Mouse (Mus musculus): Measurements from ENCODE around the gene Stk39.

Gene Stk39

DNA sequence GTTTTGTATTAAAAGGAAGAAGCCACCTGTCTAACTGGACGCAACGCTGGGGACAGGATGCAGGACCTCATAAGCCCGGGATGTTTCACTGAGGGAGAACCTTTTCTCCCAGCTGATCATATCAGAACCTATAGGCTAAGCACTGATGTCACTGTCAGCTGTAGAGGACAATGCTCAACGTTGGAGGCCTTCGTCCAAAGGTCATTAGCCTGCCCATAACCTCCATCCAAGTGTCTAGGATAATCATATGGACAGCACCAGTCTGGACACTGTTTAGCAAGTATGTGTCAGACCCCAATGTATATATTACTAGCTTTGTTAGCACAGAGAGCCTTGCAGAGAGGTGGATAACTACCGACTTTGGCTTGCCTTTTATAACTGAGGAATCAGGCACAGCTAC lies 51.8 kb downstream of the Stk39 start:
- no peak for DNase-seq (ENCODE audit: low read depth)

DNA sequence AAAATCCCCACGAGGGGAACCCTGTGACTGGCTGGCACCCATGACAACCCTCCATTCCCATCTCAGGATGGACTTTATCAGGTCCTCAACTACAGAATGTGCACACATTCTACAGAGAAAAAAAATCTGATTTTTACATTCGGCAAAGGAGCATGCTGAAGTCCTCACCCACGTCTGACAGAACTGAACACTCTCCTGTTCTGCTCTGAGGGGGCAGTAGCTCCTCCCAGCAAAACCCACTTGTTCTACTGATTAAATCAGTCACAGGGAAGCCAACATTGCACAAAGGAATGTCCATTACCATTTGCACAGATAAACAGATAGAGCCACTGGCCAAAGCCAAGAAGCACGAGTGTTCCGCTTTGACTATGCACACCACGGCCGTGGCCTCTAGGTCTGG lies 52.3 kb downstream of the Stk39 start:
- no peak for DNase-seq (ENCODE audit: low read depth)

DNA sequence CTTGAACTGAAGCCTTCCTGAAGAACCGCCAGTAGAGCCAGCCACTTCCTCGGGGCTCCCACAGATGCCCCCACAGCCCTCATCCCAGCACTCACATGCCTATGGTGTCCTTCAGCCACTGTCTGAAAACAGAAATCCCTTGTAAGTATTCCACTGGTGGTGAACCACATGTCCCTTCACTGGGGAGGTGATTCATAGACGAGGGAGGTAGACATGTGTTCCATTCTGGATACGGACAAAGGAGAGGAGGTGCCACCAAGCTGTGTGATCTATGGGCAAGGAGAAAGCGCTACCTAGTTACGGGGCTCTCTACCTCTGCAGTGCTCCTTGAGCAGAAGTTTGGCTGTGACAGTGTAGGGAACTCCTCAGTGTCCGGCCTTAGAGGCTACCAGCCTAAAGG lies 52.9 kb downstream of the Stk39 start:
- no peak for DNase-seq (ENCODE audit: low read depth)

DNA sequence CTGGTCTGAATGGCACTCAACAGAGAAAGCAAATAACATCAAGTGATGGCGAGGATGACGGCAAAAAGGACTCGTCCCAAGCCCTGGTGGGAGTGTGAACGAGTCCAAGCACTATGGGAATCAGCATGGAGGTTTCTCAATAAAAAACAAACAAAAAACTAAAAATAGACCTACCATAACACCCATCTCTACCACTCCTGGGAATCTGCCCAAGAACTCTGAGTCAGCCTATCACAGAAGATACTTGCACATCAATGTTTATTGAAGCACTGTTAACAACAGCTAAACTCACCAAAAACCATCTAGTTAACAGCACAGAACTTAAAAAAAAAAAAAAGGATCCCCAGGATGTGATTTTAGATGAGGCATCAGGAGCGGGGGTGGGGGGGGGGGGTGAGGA lies 55.0 kb downstream of the Stk39 start:
- no peak for DNase-seq (ENCODE audit: low read depth)

DNA sequence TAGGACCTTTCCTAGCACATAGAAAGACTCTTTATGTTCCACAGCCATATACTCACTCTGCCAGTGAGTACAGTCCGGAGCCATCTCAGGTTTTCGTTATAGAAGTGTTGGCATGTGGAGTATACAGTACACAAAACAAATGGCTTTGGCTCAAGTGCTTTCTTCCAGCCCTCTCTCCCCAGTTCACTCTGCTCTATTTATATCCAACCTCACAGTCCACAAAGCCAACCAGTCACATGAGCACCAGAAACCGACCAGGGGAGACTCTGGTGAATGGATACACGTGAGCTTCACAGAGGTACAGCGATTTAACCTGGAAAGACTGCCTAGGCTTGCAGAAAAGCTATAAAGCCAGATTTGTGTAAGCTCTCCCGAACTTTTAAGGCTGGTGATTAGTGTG lies 56.4 kb downstream of the Stk39 start:
- DNase-seq (ENCODE audit: low read depth): no peak

DNA sequence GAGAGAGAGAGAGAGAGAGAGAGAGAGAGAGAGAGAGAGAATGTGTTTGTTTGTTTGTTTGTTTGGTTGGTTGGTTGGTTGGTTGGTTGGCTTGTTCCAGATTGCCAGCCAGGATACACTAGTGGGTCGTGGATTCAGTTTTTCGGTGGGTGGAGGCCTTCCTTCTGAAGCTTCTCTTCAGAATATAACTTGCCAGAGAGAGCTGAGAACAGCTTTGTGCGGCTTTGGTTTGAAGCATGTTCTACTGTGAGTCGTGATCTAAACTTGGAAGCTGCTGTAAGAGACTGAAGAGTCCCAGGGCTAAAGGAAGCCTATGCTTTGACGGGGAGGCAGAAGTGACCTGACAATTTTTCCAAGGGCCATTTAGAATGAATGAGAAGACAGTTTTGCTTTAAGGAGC lies 59.9 kb downstream of the Stk39 start:
- no peak for DNase-seq (ENCODE audit: low read depth)

DNA sequence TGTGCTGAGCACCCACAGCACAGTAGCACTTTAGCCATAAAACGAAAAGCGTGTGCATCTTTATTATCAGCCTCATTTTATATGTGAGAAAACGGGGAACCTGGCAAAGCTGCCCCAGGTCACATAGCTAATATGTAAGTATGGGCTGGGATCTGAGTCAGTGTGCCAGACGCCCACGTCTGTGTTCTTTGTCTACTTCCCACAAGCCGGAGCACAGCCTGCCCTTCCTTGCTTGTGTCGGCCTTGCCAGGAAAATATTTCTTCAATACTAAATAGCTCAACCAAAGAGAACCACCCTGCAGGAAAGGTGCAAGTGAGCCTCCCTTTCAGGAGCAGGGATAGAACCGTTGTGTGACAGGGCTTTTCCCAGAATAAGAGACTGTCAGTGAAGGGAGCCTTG lies 60.9 kb downstream of the Stk39 start:
- DNase-seq (ENCODE audit: low read depth): no peak

DNA sequence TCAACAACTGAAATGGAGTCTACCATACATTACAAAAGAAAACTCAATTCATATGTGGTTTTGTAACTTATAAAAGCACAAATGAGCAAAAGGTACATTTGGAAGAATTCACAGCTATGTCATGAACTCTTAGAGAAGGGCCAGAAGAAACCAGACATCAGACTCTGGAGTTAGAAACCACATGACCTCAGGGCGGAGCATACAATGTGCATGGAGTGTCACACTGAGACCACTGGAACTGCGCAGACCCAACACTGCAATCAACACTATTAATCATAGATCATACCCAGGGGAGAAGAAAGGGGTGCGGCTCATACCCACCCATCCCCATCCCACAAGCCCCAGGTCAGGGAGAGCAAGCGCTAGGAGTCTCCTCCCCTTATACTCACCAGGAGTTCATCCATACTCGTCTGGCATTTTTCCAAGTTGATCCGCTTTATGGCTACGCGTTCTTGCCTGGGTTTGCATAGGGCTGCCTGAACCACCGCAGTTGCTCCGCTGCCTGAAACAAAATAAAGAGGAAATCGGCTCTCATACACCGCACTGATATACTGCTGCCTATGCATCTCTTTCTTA lies 62.3 kb downstream of the Stk39 start:
- no peak for DNase-seq (ENCODE audit: low read depth)

DNA sequence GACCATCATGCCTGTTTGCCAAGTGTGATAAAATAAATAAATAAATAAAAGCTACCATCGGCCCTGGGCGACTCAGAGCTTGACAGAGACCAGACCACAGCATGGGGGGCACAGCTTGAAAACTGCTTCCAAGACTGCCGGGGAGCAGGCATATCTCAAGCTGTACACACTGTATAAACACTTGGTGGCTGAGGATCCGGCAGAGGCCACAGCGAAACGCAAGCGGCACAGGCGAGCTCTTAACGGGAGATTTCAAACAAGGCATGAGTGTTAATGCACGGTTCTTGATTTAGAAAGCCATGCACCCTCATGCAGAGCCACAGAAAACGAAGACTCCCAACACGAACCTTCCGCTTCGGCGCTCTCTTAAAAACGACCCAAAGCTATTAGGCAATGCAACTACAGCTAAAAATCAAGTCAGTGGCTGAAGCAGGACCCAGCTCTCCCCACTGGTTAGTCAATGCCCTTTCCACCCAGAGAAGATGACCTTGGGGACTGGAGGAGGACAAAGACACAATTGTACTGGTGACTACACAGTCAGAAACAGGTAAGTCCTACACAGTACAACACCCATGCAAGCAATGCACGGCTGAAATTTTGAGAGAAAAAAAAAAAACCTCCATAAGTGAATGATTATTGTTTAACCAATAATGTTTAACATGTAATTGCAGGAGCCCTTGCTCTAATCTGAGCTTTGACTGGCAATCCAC lies 63.6 kb downstream of the Stk39 start:
- DNase-seq (ENCODE audit: low read depth): no peak

DNA sequence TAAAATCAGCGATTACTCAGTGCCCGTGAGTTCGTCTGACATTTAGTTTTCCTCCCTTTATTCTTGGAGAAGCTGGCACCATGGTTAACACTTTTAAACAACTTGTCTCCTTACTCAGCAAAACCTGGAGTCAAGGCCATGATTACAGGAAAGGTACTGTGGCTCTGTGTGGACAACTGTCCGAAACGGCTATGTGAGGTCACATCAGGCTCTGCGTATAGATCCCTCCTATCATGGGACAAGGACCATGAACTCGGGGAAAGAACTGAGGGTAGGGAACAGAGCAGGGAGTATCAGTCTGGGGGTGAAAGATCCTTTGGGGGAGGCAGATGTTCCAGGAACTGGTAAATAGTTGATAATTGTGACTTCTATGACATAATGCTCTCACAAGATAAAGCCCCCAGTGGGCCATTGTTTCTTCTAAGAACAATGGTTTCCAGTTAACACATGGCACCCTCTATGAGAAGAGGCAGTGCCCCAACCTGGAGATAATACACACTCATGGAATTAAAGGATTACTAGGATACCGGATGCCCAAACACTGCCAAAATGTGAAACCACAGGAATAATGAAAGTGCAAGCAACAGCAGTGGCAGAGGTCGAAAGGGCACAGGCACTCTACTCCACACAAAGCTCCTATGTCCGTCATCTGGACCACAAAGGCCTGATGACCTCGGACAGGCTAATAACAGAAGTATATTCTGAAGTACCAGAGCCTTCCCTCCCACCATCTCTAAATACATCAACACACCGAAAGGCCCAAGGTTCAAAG lies 64.7 kb downstream of the Stk39 start:
- DNase-seq (ENCODE audit: low read depth): no peak

DNA sequence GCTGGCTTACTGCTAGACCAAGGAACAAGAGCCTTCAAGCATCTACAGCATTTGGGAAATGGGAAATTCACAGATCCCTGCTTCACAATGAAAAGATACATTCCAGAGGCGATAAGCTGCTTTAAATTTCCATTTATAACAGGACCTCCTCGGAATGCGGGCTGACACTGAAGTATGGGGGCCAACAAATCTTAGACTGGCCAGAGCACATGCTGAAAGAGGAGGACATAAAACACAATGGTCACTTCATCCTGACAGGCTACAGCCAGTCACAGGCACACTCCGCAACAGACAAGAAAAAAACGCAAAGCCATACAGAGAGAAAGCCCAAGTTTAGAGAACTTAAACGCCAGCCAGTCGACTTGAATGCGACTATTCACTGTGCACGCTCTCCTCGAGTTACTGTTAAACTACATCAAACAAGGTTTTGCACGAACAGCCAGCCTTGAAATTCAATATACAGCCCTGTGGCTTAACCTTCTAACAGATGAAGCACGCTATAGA lies 65.4 kb downstream of the Stk39 start:
- no peak for DNase-seq (ENCODE audit: low read depth)

DNA sequence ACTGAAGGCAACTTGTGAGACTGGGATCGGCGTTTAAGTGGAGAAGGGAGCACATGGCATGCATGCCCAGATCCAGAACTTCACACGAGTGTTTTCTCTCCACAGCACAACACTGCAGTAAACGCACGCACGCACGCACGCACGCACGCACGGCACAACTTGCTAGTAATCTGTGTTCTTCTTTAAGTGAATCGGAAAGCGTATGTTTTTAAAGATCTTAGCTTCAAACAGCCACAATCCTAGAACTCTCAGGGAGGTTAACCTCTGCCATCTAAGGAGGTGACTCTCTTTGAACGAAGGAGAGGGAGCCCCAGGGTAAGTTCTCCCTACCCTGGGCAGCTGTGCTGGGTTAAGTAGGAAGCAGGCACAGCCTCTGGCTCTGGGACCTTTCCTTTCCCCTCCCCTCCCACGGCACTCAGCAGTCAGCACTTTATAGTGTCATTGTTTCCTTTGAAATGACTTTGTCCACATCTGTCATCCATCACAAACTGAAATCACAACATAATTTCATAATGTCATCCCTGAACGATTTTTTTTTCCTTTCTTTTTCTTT lies 66.8 kb downstream of the Stk39 start:
- no peak for DNase-seq (ENCODE audit: low read depth)

DNA sequence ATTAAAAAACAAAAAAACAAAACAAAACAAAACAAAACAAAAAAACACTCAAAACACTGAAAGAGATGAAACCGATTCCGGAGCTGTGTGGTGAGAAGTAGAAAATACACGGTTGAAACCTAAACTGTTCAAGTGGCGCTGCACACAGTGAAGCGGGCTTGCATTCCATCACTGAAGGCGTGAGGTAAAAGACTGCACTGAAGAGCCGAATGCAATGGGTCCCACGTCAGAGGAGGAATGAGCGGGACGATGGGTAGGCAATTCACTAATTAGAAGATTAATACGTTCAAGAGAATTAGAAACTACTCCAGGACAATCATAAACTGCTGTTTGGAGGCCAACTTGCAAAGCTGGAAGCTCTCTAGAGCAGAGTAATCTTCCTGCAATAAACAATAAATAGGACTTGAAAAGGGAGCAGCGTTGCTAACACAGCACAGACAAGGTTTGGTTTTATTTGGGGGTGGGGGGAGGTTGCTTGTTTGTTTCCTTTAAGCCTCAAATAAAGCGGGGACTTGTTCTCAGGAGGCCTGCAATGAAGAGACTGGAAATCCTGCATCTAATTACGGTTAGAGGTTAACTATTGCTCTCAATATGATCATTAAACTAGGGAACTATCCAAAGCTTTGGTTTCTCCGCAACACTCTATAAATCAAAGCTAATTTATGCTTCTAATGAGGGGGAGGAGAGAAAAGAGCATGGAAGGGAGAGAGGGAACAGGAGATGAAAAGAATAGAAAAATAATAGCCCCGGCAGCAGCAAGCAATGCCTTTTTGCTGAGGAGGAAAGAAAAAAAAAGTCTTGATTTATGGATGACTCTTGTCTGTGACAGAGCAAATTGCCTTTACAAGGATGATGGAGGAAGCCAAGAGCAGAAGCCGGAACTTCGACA lies 67.5 kb downstream of the Stk39 start:
- no peak for DNase-seq (ENCODE audit: low read depth)

DNA sequence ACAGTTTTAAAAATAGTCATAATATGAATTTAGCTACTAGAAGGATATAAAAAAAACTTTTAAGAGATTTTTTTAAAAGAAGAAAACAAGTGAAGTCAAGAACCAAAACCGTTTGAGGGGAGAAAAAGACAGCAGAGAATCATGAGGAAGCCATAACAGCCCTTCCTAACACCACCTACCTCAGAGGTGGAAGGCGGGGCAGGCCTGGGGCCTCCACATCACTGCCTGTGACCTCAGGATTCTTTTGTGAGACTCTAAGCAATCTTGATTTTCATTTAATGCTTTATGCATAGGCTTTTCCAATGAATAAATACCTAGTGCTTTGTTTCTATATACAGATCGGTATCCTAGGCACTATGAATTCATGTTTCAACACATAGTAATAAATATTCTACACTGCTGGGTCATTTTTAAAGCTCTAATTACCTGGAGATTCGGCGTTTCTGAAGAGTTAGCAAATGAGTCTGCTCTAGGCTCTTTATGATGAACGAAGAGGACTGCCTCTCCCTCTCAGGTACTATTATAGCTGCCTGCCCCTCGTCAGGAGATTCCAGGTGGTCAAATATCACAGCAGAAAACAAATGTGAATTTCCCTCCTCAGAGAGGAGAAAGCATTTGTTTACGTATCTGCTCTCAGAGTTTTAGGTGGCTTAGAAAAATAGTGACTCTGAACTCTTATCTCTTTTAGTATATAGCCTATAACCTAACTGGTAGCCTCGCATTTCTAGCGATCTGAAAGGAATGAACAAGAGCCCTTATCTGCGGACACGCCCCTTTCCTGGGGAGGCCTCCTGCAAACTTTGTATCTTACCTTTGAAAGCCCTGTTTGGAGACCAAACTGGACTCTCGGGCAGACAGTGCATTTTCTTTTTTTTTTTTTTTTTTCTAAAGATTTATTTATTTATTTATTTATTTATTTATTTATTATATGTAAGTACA lies 78.2 kb downstream of the Stk39 start:
- no peak for DNase-seq (ENCODE audit: low read depth)

DNA sequence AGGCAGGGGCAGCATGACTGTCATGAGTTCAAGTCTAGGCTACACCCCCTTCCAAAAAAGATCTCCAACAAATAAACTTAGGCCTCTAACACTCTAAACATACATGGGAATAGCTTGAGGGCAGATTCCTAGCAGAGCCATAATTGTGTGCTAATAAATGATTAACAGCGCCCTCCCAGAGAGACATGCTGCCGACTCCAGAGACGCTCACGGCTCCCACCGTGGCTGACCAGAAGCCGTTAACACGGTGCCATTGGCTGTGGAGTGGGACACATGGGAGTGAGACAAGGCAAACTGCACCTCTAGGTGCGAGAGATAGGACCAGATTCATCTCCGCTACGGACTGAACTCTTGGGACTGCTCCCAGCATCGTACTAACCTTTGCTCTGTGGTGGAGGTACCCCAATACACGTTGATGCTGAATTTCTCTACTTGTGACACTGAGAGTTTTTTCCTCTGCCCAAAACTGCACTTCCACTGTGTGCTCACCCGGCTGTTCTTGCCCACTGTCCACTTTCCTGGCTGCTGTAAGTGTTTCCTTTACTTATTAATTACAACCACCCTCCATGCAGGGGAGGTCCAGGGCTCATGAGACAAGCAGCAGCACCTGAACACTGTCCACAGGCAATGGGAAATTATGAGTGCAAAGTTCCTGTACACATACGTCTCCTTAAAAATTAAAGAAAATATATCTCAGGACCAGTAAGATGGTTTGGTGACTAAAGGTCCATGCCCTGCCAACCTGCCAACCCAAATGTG lies 84.1 kb downstream of the Stk39 start:
- DNase-seq (ENCODE audit: low read depth): no peak

DNA sequence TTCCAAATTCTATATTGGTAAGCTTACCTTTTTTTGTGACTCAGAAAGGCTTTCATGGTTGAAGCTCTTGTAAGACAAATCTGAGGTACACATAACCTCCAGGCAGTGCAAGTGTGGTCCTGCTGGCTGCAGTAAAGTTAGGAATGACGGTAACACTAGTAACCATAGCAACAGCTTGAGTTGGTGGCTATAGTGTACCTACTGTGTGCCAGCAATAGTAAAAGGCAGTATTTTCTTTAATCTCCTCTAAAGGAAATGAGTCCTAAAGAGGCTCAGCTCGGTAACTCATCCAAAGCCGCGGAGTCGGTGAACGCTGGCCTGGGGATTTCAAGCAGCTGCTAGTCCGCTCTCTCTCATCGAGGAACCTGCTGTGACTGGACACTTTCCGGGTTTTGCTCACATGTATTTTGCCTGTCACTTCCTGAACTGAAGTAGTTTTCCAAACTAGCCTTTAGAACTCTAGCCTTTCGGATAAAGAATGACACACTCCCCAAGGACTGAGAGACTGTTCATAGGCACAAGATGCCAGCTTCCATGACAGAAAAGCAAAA lies 85.7 kb downstream of the Stk39 start:
- no peak for DNase-seq (ENCODE audit: low read depth)

DNA sequence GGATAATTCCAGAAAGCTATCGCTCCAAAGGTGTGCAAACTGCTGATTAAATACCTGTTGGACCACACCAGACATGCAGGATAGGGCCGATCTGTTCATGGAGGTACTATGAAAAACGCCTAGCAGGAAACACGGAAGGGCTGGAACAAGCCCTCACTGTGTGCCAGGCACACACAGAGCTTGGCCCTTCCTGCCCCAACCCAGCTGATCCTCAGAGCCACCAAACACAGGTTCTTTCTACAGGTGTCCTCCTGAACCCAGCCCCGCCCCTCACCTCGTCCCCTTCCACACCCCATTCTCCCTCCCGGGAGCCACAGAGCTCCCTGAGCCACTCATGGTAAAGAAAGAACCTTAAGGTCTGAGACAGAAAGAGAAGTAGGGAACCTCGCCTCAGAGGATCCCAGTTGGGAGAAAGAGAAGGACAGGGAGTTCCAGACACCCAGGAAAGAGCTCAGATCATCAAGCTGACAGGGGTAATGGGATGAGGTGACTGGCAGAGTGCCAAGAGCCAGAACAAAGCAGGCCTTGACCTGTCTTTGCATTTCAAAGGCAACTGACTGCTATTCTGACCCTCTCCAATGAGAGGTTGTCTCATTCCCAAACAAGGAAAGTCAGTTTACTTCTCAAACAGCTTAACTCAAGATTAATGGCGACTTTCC lies 86.3 kb downstream of the Stk39 start:
- no peak for DNase-seq (ENCODE audit: low read depth)

DNA sequence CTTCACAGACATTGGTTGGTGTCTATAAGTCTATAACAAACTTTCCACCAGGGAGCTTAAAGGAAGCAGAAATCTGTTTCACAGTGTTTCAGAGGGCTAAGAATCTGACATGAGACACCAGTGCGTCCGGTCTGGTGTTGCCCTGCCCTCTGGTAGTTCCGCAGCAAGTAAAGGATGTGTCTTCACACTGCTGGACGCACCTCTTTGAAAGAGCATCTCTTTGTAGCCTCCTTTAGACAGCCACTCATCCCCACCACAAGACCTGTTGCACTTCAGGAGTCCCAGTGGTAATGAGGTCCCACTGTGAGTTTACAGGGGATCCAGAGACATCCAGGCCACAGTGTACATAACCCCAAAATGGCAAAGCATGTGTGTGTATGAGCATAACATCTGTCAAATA lies 88.1 kb downstream of the Stk39 start:
- DNase-seq (ENCODE audit: low read depth): no peak

DNA sequence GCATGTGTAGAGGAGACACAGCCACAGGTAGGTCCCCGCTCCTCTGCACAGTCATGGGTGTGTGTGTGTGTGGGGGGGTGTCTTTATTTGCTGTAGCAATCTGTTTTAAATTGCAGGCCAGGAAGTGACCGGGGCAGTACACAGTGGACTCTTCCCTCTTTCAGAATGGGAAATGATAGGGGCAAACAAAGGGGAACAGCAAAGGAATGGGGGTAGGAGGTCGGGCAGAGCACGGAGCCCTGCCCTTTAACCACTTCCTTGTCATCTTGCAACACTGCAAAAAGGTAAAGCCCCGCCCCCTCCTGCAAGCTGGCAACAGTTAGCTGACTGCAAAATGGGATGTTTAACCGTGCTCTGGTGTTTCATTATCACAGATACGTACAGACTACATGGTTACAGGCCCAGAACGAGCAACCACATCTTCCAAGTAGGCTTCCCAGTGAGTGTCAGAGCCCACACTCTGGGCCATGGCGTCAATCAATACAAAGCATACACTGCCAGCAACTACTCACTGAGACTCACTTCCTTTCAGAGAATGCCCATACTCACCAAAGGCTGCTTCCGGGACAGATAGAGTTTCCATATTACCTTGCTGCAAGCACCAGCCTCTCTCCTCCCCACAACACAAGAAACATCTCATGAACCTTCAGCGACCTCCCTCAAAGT lies 89.5 kb downstream of the Stk39 start:
- DNase-seq (ENCODE audit: low read depth): peak; percentile 20
